Mouse (Mus musculus) embryonic facial prominence, embryonic 10.5 days (tissue): ENCODE results near the gene H60b. TPM values are rescaled to one million over a fixed set of nuclear protein-coding genes. Genes with fewer than 3 reads are reported as not detected.
"Not testable (repeated sequence)": the region's sequence is repeated elsewhere in the genome, so short reads cannot be mapped to it uniquely, and the experiment has no call there.

Experiments
- DNase-seq: peaks from one replicate; pipeline ENCODE4 v3.0.0-alpha.2; 2017; ENCODE audit warnings: low spot score
- H3K27ac ChIP-seq: fragments of 300-500 bp; sonication (generic); replicated peaks from 2 replicates; pipeline ENCODE4 v1.5.1; 2016; ENCODE audit warnings: mild to moderate bottlenecking
- H3K27me3 ChIP-seq: fragments of 300-500 bp; sonication (generic); replicated peaks from 2 replicates; pipeline ENCODE4 v1.6.1; 2016; ENCODE audit warnings: low read depth, mild to moderate bottlenecking; ENCODE audit not compliant: poor library complexity, severe bottlenecking
- H3K36me3 ChIP-seq: fragments of 300-500 bp; sonication (generic); replicated peaks from 2 replicates; pipeline ENCODE4 v1.6.1; 2016; ENCODE audit warnings: mild to moderate bottlenecking, moderate library complexity
- H3K4me1 ChIP-seq: fragments of 300-500 bp; sonication (generic); 2 replicates; pipeline ENCODE4 v1.6.1; 2016
- H3K4me3 ChIP-seq: fragments of 300-500 bp; sonication (generic); 2 replicates; pipeline ENCODE4 v1.5.1; 2016; ENCODE audit warnings: mild to moderate bottlenecking, moderate library complexity
- H3K9me3 ChIP-seq: fragments of 300-500 bp; sonication (generic); 2 replicates; pipeline ENCODE4 v1.6.1; 2016; ENCODE audit warnings: mild to moderate bottlenecking
- WGBS: fragments of 180-500 bp; shearing (Covaris S2); methylation state at CpG from one replicate; pipeline ENCODE4 v1.1.7; 2016; 5-methylcytosine and 5-hydroxymethylcytosine counted together
- polyA plus RNA-seq: library from polyadenylated mRNA; unstranded; fragments of >200 nt; fragmentation: Nextera tagmentation; extraction: Ambion mirVana; gene quantifications from 2 replicates; pipeline ENCODE4 v1.2.1, GENCODE M21; 2016

The H60b gene
- polyA plus RNA-seq, 1 experiment from 2014 or later = 0.25 TPM

DNA sequence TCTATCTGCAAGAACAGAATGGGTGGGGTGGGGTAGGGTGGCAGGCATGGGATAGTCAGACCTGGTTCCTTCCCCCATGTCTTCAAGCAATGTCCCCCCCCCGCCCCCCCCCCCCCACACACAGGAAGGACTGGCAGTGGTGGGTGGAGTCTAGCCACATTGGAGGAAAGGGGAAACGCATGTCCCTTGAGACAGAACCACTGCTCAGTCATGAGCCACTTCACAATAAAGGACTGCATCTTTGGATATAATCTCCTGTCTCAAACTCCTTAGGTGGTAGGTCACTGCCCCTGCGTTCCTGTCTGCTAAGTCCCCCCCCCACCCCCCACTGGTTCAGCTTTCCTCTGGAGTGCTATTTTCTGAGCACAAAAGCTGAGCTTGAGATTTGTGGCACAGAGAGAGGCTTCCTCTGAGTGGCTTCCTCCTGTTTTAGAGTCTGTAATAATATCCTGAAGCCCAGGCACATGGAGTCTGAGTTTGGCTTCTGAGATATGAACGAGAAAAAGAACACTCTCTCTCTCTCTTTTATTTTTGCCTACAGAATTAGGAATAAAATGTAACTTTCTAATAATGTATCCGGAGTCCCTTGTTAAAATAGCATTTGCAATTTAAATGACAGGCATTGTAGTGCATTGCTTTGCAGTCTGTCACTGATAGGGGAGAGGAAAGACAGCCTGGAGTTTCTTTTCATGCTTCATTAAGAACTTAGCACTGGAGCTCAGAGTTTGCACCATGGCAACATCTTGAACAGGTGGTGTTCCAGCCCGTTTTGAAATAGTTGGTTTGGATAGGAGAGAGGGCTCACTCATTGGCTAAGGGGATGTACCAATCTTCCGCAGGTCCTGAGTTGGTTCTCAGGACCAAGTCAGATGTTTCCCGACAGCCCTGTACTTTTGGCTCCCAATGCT, 112.7 kb downstream of the H60b start:
- DNase-seq, H3K36me3 ChIP-seq, H3K4me3 ChIP-seq, H3K27ac ChIP-seq, H3K9me3 ChIP-seq: not testable (repeated sequence)
- WGBS = 39% methylated on average over 8 of the region's 8 CpGs
- Histone ChIP-seq H3K4me1 (peaks cover 16% of the 10 kb centered on the region; the same call in 1 of the 2 replicates), H3K27me3 (peaks cover 26% of the 10 kb centered on the region)

DNA sequence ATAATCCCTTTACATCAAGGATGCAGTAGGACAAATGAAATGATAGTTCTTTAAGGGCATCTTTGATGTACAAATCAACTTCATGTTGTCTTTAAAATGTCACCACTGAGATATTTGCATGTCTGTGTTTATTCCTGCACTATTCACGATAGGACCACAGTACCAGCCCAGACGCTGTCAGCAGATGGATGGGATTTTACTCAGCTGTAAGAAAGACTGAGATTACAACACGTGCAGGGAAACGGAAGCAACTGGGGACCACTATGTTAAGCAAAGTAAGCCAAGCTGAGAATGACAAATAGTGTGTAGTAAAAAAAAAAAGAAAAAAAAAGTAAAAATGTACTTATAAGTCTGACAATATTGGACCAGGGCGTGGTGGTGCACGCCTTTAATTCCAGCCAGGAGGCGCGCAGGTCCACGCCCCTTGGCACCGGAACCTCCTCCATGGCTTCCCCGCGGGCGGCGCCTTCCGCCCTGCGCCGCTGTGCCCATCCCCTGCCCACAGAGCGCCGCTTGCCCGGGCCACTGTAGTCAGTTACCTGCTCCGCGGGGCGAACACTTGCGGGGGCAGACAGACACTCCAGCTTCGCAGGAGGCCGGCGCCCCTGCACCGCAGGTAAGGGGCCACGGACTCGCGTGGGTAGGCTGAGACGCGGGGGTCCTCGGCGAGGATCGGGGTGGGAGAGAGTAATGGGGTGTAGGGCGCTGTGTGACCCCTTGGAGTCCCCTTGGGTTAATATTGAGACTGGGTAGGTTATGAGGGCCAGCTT, 114.7 kb downstream of the H60b start:
- H3K27ac ChIP-seq, H3K36me3 ChIP-seq, H3K9me3 ChIP-seq: not testable (repeated sequence)
- H3K4me1 ChIP-seq = peaks cover 16% of the 10 kb centered on the region; the same call in 1 of the 2 replicates
- peak overlapping the region; percentile 63 for H3K4me3 ChIP-seq
- peak; percentile 36 for DNase-seq
- peaks cover 26% of the 10 kb centered on the region for H3K27me3 ChIP-seq
- 3% methylated on average over 37 of the region's 37 CpGs for WGBS

DNA sequence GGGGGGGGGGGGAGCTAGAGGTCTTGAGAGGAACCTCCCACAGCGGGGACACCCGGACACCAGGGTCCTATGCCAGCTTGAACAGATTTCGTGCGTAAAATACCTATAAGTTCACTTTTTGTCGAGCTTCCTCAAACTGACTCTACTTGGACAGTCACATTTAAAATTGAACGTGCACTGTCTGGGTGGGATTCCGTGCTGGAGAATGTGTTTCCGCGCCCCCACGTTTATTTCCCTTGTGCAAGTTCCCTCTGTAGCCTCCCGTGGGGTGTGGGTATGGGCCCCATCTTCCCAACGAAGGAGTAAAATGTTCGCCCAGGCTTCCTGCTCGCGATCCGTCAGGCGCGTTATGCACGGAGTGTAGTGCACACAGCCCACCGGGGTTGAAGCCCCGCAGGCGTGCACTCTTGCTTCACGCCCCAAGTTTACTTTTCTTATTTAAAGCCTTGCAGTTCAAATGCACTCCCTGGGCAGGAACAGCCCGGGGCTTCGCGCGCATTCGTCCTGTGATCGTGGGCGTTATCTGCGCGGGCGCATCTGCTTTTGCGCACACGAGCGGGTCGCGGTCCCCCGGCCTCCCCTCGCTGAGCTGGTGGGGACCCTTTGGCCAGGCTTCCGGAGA, 115.4 kb downstream of the H60b start:
- WGBS = 1% methylated on average over 41 of the region's 41 CpGs
- Histone ChIP-seq H3K27me3 (peaks cover 26% of the 10 kb centered on the region), H3K27ac (no peak overlapping the region), H3K36me3 (no peaks in the 10 kb centered on the region), H3K4me1 (peaks cover 16% of the 10 kb centered on the region; the same call in 1 of the 2 replicates), H3K9me3 (no peaks in the 10 kb centered on the region), H3K4me3 (peak overlapping the region; percentile 63)
- DNase-seq = peak; percentile 39

DNA sequence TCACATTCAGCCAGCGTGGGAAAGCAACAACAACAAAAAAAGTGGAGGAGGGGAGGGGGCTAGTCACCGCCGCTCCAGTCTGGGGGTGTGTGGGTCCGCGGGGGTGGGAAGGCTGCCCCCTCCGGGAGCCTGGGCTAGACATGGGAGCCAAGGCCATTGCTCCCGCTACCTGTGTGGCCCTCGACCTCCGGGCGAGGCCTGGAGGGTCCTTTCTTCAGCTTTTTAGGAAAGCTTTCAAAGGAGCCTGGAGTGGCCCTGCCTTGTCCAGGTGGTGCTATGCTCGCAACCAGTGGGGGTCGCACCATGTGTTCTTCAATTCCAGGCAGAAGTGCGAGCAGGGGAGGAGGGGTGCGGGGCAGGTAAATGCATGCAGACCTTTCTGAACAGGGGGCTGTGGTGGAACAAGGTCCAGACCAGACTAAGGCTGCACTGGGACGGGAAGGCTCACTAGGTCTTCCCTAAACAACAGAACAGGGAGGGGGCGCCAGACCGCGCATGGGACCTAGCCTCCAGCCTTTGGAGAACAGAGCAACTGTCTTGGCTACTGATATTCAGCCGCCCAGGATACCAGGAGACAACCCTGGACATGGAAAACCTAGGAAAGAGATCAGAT, 116.2 kb downstream of the H60b start:
- H3K9me3 ChIP-seq = no peaks in the 10 kb centered on the region
- peak overlapping the region; percentile 63 for H3K4me3 ChIP-seq
- peak; percentile 37 for DNase-seq
- H3K27ac ChIP-seq = no peak overlapping the region
- H3K36me3 ChIP-seq = no peaks in the 10 kb centered on the region
- peaks cover 16% of the 10 kb centered on the region; the same call in 1 of the 2 replicates for H3K4me1 ChIP-seq
- 3% methylated on average over 19 of the region's 19 CpGs for WGBS
- H3K27me3 ChIP-seq = peaks cover 26% of the 10 kb centered on the region

DNA sequence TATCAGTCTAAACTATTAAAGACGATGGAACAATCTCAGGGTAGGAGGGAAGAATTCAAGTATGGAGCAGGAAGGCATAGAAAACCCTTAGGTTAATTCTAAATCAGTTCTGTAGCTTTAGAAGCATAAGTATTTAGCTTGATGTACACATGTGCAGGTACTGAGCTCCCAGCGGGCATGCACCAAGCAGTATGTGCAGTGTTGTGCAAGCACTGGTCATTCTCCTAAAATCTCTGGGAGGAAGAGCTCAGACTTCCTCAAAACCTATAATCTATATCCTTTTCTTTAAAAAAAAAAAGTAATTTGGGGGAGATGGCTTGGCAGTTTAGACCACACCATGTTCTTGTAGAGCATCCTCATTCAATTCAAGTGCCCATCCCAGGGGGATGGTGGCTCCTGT, 120.1 kb downstream of the H60b start:
- not testable (repeated sequence) for DNase-seq, H3K27ac ChIP-seq, H3K9me3 ChIP-seq, H3K36me3 ChIP-seq, H3K4me3 ChIP-seq
- Histone ChIP-seq H3K27me3 (peaks cover 32% of the 10 kb centered on the region), H3K4me1 (peaks cover 12% of the 10 kb centered on the region; the same call in 1 of the 2 replicates)
- 86% methylated on average over 2 of the region's 2 CpGs for WGBS

DNA sequence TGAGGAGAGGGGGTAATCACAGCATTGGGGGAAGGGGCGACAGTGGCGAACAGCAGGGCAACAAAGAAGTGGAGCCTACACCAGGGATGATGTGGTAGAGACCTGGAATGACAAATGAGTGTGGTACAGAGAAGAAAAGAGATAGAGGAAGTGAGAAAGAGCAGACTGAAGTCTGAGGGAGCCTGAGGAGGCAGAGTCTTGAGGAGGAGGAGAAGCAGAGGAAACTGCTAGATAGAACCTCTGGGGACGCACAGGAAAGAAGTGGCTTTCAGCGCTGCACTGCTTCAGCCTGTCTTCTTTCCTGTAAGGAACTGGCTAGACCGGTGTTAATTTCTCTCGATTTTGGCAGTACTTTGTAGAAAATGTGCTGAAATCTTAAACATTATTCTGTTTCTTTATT, 124.4 kb downstream of the H60b start:
- WGBS = 52% methylated on average over 6 of the region's 6 CpGs
- Histone ChIP-seq H3K4me3 (no peak overlapping the region), H3K36me3 (no peaks in the 10 kb centered on the region), H3K27ac (no peak overlapping the region), H3K27me3 (peaks cover 14% of the 10 kb centered on the region), H3K4me1 (no peaks in the 10 kb centered on the region), H3K9me3 (no peaks in the 10 kb centered on the region)
- DNase-seq = no peak

DNA sequence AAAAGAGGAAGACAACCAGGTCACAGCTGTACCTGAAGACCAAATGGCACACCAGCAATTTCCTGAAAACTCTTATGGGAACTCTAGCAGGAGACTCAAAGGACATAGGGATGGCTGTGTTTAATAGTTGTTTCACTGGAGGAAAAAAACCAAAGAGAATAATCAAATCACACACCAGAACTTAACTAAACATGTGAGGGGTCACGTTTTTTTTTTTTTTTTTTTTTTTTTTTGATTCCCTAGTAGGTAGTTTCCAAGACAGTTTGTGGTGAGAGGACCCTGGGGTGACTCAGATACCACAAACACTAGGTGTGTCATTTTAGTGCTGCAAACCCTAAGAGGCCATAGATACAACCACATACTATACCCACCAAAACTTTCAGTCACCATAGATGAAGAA, 137.3 kb downstream of the H60b start:
- Histone ChIP-seq H3K9me3 (no peaks in the 10 kb centered on the region), H3K4me1 (peaks cover 8% of the 10 kb centered on the region; the same call in 1 of the 2 replicates), H3K36me3 (no peaks in the 10 kb centered on the region), H3K27ac (no peak overlapping the region), H3K27me3 (no peaks in the 10 kb centered on the region), H3K4me3 (no peak overlapping the region)
- DNase-seq = no peak
- 36% methylated on average over 1 of the region's 1 CpGs for WGBS

DNA sequence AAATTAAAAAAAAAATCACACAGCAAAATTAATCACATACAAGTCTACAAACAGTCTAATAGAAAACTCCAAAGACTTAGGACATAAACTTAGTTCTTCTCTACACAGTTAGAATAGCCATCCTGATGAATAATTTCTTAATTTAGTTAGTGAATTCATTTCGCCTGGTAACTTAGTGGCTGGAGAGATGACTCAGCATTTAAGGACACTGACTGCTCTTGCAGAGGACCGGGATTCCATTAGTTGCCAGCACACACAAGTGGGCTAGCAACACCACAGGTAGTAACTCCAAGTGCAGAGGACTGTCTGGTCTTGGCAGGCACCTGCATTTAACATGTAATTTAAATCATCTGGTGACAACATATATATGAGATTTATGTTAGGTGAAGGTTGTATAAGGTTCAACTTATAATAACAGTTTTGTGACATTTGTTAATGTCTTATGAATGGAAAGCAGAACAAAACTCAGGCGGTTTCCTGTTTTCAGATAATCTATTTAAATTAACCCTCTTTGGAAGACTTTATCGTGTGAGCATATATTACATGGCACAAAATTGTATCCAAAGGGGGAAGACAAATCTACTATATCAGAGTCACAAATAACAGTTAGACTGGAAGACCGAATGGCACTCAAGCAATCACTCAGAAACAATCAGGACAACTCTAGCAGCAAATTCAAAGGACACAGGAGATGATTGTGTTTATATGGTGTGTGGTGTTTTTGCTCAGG, 138.8 kb downstream of the H60b start:
- Histone ChIP-seq H3K36me3 (no peaks in the 10 kb centered on the region), H3K9me3 (no peaks in the 10 kb centered on the region), H3K4me3 (no peak overlapping the region), H3K27me3 (no peaks in the 10 kb centered on the region), H3K27ac (no peak overlapping the region), H3K4me1 (peaks cover 8% of the 10 kb centered on the region; the same call in 1 of the 2 replicates)
- no peak for DNase-seq
- 87% methylated on average over 5 of the region's 5 CpGs for WGBS

DNA sequence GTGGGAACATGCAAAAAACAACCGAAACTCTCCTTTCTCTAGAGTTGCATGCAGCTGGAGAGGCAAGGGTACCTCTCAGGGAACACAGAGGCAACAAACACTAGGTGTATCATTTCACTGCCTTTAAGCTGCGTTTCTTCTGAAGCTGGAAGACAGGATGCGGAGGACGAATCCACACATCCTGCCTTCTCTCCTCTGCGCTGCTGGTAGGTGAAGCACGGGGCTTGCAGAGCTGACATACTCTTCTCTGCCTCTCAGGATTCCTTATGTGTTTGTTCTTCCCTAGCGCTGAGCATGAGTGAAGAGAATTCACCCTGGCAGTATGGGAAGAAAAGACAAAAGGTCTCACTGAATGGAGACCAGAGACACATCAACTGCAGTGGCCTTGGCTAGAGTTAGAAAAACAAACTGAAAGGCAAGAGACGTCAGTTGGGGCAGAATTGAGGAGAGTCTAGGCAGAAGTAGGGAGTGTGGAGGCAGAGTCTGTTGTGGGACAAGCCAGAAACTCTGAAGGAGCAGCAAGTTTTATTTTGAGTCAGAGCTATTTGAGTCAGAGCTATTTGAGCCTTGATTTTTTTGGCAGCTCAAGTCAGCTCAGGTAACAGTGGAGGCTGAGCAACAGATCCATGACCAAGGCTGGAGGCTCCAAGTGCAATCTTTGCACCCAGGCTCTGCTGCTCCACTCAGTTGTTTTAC, 139.5 kb downstream of the H60b start:
- WGBS = 67% methylated on average over 8 of the region's 8 CpGs
- Histone ChIP-seq H3K36me3 (no peaks in the 10 kb centered on the region), H3K27ac (no peak overlapping the region), H3K27me3 (no peaks in the 10 kb centered on the region), H3K9me3 (no peaks in the 10 kb centered on the region), H3K4me3 (no peak overlapping the region), H3K4me1 (peaks cover 8% of the 10 kb centered on the region; the same call in 1 of the 2 replicates)
- DNase-seq = no peak

DNA sequence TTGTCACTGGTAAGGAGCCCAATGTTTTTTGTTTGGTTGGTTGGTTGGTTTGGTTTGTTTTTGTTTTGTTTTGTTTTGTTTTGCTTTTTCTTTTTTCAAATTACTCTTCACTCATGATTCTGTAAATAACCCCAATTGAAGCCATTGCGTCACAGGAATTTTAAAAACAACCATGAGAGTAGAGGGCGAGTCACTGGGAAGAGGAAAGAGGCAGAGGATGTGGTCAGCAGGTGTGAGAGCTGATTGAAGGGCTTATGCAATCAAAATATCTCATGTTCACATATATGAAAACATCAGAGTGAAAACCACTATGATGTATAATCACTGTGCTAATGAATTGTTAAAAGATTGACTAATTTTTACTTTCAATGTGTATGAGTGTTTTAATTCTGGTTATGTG, 140.9 kb downstream of the H60b start:
- H3K4me3 ChIP-seq = no peak overlapping the region
- no peaks in the 10 kb centered on the region for H3K9me3 ChIP-seq
- peaks cover 8% of the 10 kb centered on the region; the same call in 1 of the 2 replicates for H3K4me1 ChIP-seq
- no peaks in the 10 kb centered on the region for H3K27me3 ChIP-seq
- no peak for DNase-seq
- WGBS = 86% methylated on average over 2 of the region's 2 CpGs
- no peak overlapping the region for H3K27ac ChIP-seq
- H3K36me3 ChIP-seq = no peaks in the 10 kb centered on the region

DNA sequence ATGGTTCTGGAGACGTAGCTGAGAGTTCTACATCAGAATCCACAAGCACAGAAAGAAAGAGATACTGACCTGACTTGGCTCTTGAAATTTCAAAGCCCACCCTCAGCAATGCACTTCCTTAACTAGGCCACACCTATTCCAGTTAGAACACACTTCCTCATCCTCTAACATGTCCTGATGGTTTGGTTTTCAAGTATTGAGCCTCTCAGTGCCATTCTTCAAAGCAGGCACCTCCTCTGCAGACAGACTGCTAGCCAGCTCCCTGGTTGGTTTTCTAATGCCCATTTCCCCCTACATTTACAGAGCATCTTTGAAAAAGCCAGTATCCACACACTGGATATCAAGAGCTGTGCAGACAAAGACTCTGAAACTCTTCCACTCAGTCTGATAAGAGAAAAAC, 143.3 kb downstream of the H60b start:
- H3K9me3 ChIP-seq = no peaks in the 10 kb centered on the region
- H3K4me1 ChIP-seq = peaks cover 8% of the 10 kb centered on the region; the same call in 1 of the 2 replicates
- WGBS = 88% methylated on average over 1 of the region's 1 CpGs
- no peaks in the 10 kb centered on the region for H3K36me3 ChIP-seq
- no peaks in the 10 kb centered on the region for H3K27me3 ChIP-seq
- no peak for DNase-seq
- H3K27ac ChIP-seq = no peak overlapping the region
- no peak overlapping the region for H3K4me3 ChIP-seq
